Mouse (Mus musculus) ES-E14 (cell line): ENCODE data around the gene Fam174b.

ENCODE experiments used
- CHD2 ChIP-seq: IDR thresholded peaks from 2 replicates; pipeline ENCODE4 v1.6.1; 2014; ENCODE audit warnings: mild to moderate bottlenecking, low read depth, low read length, inconsistent platforms
- HCFC1 ChIP-seq: IDR thresholded peaks from 2 replicates; pipeline ENCODE4 v1.6.1; 2012; ENCODE audit warnings: low read length, inconsistent platforms, borderline replicate concordance; ENCODE audit not compliant: insufficient read depth
- MAFK ChIP-seq: IDR thresholded peaks from 2 replicates; pipeline ENCODE4 v1.6.1; 2014; ENCODE audit warnings: mild to moderate bottlenecking, low read depth, low read length, inconsistent platforms; ENCODE audit not compliant: insufficient read depth
- ZC3H11A ChIP-seq: IDR thresholded peaks from 2 replicates; pipeline ENCODE4 v1.6.1; 2012; ENCODE audit warnings: low read depth, mild to moderate bottlenecking, inconsistent platforms, low read length, borderline replicate concordance
- ZNF384 ChIP-seq: IDR thresholded peaks from 2 replicates; pipeline ENCODE4 v1.6.1; 2012; ENCODE audit warnings: low read depth, low read length, inconsistent platforms

GRCm38 (mm10) chr7:73713506-73713905 lies 26.6 kb upstream of the Fam174b start:
- TF ChIP-seq CHD2 (no peak), ZNF384 (no peak), MAFK (peak; percentile 83), ZC3H11A (no peak), HCFC1 (no peak)
